Mouse (Mus musculus) kidney, adult 9 months (tissue): Measurements from ENCODE around the gene Hivep2.

ENCODE experiments used
- DNase-seq: peaks from one replicate; pipeline ENCODE4 v3.0.0; 2022

The Hivep2 gene

DNA sequence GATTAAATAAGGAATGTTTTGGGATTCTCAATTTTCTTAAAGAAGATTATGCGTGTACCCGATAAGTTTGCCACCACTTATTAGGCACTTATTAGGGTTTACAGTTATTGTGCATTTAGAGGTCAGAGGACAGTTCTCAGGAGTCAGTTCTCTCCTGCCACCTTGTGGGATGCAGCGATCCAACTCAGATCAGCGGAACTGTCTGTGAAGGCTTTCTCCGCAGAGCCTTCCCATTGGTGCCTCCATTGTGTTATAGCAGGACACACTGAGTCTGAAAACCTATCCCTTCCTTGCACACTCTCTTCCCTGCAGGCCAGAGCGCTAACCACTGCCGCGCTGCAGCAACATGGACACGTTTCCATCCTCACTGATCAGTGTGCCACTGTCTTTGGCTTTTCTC lies 123.6 kb downstream of the Hivep2 start:
- DNase-seq, result peak; percentile 33

DNA sequence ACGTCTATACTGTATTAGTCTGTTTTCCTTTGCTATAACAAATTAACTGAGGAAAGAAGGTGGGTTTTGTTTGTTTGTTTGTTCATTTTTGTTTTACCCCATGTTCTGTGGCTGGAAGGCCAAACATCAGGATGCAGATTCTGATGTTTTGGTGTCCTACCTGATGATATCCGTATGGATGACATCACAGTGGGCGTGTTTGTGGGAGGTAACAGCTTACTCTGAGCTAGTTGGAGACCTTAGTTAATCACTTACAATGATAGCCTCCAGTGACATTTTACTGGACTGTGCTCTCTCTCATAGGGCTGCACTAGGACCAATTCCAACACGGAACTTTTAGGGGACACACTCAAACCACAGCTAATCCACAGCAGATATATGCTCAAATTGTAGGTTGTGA lies 128.2 kb downstream of the Hivep2 start:
- no peak for DNase-seq

DNA sequence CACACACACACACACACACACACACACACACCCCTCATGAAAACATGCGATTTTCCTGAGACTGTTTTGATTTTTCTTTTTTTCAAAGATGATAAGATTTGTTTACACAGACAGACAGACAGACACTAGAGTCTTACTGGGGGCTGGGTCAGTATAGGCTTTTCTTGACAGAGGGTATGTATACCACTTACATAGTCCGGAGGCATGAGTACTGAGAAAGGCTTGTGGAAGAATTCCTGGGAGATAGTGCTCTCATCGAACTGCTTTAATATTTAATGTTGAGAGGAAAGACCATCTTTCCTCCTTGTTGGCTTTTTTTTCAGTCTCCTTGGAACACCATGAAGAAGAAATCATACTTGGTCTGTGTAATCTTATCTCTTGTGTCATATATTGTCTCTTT lies 130.2 kb downstream of the Hivep2 start:
- no peak for DNase-seq

DNA sequence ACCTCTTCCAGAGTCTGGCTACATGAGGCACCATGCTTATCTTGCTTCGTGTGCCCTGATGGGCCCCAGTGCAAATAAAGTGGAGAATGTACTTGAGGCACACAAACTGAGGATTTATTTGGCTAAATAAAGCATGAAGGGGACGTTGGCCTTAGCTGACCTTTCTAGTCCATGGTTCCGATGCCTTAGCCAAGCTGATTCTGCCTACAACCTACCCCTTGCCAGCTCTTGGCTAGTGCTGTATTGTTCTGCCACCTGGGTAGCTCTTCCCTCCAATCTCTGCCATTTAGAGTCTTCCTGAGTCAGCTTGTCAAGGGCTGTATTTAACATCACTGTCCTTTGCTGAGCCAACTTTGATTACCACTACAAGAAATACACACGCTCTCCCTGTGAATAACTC lies 133.3 kb downstream of the Hivep2 start:
- DNase-seq, result no peak

DNA sequence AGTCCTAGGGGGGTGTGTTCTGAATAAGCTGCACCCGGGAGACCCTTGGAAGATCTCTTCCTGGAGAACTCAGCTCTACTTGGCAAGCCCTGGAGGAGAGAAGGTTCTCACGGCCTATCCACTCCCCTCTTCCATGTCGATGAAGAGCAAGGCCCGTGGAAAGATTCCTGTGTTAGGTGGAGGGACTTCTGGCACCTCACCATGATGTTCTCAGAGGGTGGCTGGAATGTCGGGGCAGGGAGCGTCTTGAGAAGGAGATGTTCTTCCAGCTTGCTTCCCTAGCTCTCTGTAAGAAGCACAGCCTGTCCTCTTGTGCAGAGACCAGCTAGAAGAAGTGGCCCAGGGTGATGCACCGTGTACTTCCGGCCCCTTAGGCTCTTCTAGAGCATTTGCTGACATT lies 134.2 kb downstream of the Hivep2 start:
- no peak for DNase-seq

DNA sequence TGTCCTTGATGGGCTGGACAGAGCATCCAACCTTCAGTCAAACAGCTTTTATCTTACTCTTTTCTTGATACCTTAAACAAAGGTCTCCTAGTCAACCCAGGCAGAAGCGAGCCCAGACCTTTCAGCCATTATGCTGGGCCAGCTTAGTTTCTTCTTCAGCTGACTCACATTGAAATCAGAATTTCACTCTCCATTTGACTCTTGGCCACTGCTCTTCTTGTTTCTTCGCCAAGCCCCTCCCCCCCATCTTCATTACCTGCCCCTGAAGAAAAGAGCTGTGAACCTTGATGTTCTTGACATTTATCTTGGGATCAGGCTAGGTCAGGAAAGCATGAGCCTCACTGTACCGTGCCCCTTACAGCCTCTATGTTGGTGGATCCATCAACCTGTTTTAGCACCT lies 135.0 kb downstream of the Hivep2 start:
- DNase-seq, result no peak

DNA sequence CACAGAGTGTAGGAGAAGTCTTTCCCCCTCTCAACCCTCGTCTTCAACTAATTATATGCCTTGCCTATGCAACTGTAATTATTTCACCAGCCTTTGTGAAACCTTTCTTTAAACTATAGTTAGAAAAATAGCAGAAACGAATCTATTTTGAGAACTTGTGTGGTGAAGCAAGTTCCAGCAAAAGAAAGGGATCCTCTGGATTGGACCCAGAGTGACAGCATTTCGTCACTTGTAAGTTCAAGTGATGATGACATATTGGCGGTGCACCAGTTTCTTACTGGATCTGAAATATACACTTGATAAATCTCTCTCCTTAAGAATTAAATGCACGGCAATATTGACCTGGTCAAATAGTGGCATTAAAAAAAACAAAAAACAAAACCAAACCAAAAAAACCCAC lies 136.1 kb downstream of the Hivep2 start:
- DNase-seq, result no peak

DNA sequence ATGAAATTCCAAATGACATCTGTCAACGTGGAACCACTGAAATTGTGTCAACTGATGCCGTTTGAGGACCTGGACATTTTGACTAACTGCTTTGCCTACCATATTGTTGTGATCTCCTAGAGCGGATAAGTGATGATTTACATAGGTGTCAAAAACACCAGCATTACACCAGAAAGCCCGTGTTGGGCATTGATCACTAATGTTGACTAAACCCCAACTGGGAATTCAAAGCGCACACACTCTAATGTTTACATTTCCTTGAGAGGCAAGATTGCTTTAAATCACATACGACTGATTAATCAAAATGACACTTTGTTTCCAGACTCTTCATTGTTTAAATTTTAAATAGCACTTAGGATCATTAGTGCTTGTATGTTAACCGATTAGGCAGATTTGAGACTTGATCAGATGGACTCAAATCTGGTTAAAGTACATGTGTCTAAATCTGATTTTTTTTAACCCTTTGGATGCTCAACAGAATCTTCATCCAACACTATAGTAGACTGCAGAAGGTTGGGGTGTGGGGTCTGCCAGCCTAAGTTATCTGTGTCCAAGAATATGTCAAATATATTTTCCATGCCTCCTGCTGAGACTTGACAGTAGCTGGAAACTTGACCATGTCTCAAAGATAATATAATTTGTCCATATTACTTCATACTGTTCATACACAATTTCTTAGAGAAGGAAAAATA lies 142.3 kb downstream of the Hivep2 start:
- DNase-seq, result no peak

DNA sequence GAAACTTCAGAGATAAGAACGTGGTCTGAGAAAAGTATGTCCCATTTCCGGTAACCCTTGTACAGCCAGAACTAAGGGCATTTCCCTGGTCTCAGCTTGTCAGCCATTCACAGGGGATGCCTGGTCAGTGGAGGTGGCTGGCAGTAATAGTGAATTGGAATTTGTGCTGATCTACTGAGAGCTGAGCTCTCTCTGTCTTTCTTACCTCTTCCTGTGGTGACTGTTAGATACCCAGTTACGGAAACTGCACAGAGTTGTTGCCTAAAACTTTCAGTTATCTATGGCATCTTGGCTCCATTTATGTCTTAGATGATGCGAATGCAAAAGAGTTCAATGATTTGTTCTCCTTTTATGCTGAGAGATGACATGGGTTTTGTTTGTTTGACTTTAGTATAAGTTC lies 150.0 kb downstream of the Hivep2 start:
- no peak for DNase-seq

DNA sequence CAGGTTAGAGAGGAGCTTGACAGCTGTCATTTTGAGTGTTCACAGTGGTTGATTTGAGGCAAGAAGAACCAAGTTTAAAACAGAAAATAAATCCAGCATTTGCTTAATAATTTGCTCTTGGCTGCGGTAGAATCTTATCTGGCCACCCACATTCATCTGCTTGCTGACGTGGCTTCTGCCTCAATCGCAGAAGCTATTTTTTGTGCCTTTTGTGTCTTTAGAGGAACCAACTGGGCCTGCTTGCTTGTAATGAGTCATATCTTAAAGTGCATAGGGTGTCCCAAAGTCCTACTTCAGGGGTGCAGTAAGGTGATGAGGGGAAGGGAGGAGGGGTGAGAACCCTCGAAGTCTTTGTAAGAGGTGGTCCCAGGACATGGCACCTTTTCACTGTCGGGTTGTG lies 151.1 kb downstream of the Hivep2 start:
- no peak for DNase-seq

DNA sequence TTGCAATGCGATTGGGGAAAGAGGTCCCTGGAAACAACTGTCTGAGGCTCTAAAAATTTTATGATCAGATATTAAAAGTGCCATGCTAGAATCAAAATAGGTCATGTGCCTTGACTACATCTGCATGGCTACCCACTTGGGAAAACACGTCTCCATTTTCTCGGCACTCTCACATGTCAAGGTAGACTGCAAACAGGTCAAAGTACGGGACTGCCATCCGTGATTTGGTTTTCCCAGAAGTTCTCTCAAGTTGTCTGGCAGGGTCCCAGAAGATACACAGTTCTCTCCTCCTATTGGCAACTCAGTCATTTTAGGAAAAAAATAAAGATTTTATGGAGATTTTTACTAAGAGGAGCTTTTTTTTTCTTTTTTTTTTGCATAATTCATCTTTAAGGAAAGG lies 153.3 kb downstream of the Hivep2 start:
- no peak for DNase-seq

DNA sequence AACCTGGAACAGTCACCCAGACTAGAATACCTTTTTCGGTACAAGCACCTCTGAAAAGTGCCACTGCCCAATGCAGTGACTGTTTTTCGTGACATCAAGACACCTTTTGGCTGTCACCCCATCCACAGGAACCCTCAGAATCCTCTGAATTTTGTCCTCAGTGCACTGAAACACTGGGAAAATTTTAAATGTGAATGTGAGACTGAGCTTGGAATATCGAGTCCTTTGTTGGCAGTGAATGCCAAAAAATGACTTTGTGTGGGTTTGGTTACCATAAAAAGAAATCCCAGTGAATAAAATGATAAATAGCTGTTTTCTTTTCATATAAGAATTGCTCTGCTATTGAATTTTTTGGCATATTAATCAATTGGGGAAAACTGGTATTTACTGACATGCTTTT lies 154.6 kb downstream of the Hivep2 start:
- no peak for DNase-seq

DNA sequence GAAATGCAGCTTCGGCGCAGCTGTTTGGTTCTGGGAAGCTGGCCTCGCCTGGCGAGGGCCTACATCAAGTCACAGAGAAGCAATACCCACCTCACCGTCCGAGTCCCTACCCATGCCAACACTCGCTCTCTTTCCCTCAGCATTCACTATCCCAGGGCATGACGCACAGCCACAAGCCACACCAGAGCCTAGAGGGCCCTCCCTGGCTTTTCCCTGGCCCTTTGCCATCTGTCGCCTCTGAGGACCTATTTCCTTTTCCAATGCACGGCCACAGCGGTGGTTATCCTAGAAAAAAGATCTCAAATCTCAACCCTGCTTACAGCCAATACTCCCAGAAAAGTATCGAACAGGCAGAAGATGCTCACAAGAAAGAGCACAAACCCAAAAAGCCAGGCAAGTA lies 162.0 kb downstream of the Hivep2 start:
- no peak for DNase-seq

DNA sequence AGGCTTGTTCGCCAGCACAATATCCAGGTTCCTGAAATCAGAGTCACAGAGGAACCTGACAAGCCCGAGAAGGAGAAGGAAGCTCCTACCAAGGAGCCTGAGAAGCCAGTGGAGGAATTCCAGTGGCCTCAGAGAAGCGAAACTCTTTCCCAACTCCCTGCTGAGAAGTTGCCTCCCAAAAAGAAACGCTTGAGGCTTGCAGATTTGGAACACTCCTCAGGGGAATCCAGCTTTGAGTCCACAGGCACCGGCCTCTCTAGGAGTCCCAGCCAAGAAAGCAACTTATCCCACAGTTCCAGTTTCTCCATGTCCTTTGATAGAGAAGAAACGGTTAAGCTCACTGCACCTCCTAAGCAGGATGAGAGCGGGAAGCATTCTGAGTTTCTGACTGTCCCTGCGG lies 164.4 kb downstream of the Hivep2 start:
- DNase-seq, result no peak

DNA sequence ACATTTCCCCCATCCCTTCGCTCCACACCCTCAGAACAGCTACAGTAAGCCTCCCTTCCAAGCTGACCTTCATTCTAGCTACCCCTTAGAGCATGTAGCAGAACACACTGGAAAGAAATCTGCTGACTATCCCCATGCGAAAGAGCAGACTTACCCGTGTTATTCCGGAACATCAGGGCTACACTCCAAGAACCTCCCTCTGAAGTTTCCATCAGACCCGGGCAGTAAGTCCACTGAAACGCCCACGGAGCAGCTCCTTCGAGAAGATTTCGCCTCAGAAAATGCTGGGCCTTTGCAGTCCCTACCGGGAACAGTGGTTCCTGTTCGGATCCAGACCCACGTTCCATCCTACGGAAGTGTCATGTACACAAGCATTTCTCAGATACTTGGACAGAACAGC lies 165.4 kb downstream of the Hivep2 start:
- no peak for DNase-seq

DNA sequence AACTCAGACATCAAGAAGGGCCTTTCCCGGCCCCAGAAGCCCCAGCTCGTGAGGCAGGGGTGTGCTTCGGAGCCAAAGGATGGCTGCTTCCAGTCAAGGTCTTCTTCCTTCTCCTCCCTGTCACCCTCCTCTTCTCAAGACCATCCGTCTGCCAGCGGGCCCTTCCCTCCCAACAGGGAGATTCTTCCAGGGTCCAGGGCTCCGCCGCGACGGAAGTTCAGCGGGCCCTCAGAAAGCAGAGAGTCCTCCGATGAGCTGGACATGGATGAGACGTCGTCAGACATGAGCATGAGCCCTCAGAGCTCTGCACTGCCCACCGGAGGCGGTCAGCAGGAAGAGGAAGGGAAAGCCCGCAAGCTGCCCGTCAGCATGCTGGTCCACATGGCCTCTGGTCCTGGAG lies 166.2 kb downstream of the Hivep2 start:
- DNase-seq, result no peak

DNA sequence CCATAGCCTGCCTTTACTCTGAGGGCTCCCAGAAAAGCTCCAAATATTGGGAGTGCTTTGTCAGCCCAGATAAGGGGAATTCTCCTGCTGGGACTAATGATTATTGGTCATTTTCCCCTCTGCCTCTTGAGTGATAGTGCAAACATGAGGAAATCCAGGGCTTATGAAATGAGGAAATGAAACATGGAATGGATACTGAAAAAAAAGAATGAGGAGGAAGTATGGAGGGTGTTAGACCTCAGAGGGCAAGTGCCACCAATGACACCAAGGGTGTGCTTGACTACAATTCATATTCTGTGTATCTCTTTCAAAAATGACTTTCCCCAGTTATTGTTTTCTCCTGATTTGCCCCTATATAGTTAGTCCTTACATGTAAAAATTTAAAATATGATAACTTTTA lies 167.1 kb downstream of the Hivep2 start:
- DNase-seq, result no peak

DNA sequence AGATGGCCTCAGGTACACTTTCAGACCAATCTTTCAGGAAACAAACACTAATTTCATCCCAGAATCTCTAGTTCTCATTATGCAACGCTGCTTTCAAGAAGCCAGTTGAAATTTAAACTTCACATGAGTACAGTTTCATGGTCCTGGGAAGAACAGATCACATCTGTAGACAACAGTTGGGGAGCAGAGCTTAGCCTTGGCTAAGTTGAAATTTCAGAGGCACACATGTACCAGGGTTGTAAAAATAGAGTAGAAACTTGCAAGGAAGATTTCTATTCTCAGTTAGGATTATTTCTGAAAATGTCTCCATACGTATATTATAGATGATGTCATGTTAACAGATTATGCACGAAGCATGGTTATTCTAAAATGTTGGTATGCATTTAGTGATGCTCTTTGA lies 172.8 kb downstream of the Hivep2 start:
- no peak for DNase-seq

DNA sequence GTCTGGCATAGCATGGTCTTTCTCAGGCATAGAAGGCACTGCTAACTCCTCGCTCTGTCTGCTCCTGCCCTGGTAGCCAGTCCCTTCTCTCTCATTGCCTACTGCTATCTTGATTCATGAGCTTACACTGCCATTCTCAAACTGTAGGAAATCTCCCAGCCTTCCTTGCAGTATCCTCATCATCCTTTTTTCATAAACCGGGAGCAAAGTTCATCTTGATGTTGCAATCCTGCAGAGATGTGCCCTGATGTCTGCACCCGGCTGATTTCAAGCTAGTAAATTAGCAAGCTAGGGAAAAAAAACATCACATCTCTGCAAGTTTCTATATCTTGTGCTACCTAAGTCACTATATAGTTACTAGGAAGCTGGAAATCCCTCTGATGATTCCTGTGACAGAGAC lies 179.0 kb downstream of the Hivep2 start:
- no peak for DNase-seq

DNA sequence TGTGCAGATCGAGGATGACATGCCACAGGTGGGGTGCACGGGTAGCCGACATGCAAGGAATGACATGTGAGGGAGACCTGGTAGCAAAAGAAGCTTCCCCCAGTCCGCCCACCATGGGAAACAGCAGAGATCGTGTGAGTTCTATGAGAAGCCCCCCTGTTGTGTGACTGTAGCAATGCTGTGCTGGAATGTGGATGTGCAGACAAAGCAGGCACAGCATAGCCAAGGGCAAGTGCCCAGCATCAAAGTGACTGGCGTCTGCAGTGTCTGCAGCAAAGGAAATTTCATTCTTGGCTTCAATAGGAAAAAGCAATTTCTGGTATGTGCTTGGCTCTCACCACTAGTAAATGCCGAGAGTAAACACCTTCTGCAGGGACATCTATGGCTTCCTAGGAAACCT lies 199.0 kb downstream of the Hivep2 start:
- DNase-seq, result no peak

DNA sequence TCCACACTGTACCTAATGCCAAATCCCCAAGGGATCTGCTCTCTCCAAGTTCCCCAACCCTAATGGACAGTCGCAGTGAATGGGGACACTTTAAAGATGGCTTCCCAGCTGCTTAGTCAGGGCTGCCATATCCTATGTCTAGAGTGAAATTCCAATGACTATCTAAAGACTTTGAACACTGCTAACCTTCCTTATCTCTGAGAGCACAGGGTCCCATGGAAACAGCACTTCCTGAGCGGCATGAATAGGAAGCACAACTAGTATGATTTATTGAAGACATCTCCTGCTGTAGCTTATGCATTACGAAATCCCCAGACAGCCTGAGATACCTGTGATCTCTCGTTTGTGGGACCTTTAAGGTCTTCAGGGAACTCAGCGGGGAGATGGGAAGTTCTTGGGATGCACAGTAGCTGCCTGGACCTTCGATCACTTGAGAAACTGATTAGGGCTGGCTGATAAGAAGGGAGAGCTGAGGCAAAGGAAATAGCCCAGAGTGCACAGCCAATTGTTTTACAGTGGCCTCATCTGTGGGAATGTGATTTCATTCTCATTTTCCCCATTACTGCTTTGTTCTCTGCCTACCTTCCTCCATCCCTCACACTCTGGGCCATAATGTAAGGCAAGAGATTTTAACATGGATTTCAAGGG lies 202.4 kb downstream of the Hivep2 start:
- DNase-seq, result peak; percentile 31

DNA sequence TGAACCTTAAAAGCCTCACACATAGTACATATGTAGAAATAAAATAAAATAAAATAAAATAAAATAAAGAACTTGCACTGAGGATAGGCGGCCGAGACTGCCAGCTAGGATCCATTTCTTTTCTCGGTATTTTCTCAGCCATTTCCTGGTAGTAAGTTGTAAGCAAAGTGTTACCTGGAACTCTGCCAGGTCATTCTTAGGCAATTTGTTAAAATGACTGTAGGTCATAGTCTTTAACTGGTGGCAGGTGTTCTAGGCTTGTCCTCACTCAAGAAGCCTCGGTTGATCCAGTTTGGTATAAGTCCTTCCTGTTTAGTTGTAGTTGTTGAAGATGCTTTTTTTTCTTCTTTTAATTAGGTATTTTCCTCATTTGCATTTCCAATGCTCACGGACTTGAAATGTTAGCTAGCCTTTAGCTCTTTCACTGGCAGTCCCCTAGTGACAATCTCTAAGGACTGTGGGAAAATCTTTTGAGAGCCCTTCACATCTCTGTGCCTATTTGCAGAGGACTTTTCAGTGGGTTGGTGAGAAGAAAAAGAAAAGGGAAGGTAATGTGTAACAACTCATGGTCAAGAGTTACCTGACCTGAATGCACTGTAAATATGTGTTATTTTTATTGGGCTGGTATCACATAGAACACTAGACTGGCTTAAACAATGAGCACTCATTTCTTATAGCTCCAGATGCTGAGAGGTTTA lies 203.1 kb downstream of the Hivep2 start:
- peak; percentile 18 for DNase-seq

DNA sequence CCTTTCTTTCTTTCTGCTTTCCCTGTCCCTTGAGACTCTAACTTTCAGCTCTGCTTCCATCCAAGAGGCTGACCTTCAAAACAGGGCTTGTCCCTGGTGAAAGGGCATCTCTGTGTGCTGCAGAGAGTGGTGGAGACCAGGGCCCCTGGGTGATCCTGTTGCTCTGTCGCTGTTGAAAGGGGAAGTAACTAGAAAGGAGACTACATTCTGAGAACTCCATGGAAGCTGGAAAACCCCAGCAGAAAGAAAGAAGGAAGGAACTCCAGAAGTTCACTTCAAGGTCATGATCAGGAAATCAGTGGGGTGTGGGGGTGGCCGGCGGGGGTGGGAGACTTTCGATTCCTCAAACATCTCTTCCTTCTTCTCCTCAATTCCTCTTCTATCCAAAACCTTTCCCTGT lies 208.2 kb downstream of the Hivep2 start:
- DNase-seq, result no peak
